Mouse (Mus musculus) ES-Bruce4 (cell line): ENCODE measurements around the gene Hs3st3b1.

Experiments
- CTCF ChIP-seq: IDR thresholded peaks from one replicate; pipeline ENCODE4 v1.8.1; 2011; ENCODE audit warnings: low read depth, low read length
- EP300 ChIP-seq: IDR thresholded peaks from 2 replicates; pipeline ENCODE4 v1.6.1; 2011; ENCODE audit warnings: low read depth, low read length; ENCODE audit not compliant: insufficient read depth

- TF ChIP-seq EP300 (no peak), CTCF (no peak)
These were observed 42.8 kb downstream of the Hs3st3b1 start for GRCm38 (mm10) chr11:63879261-63879660.
